Mouse (Mus musculus): Measurements from ENCODE around the gene Prss58. TPM values are rescaled to one million over a fixed set of nuclear protein-coding genes. Genes with fewer than 3 reads are reported as not detected.

The Prss58 gene
- total RNA-seq (2023), result not detected

GRCm38 (mm10) chr6:40900287-40900686, at the start of gene Prss58:
Gene Prss58 (minus strand): TSS chr6:40900387.

GRCm38 (mm10) chr6:40940457-40940856, 40.3 kb upstream of the Prss58 start, which contains the start of gene 1700074P13Rik:
Gene 1700074P13Rik (minus strand): TSS chr6:40940557.

GRCm38 (mm10) chr6:40887394-40887793, 12.8 kb downstream of the Prss58 start, which contains the start of gene Moxd2:
Gene Moxd2 (minus strand): TSS chr6:40887494.

Other genes with a start within 250 kb of the Prss58 start
- not detected for gene Moxd2, start 12.9 kb downstream of the Prss58 start, total RNA-seq (2023)
- not detected for gene 1700074P13Rik, start 40.2 kb upstream of the Prss58 start, total RNA-seq (2023)
- gene Gm4744, start 51.5 kb upstream of the Prss58 start, total RNA-seq (2023), result not detected
- gene 1810009J06Rik, start 64.4 kb upstream of the Prss58 start, total RNA-seq (2023), result not detected
- gene Gm2663, start 99.1 kb upstream of the Prss58 start, total RNA-seq (2023), result not detected
- under 1 TPM; 0.21 to 0.33 TPM for gene 2210010C04Rik, start 135.1 kb upstream of the Prss58 start, total RNA-seq (2023)